Mouse (Mus musculus) megakaryocyte, embryonic 14.5 days (primary cell): ENCODE results near the gene Cep104.

Experiments used
- FLI1 ChIP-seq: IDR thresholded peaks from 2 replicates; pipeline ENCODE4 v1.6.1; 2012; ENCODE audit warnings: low read length, inconsistent platforms, mixed read lengths
- GATA1 ChIP-seq: IDR thresholded peaks from 3 replicates; pipeline ENCODE4 v1.6.1; 2012; ENCODE audit warnings: mixed read lengths, low read length, inconsistent platforms, borderline replicate concordance

GRCm38 (mm10) chr4:153955651-153956050 lies 19.3 kb upstream of the Cep104 start:
- no peak for TF ChIP-seq GATA1
- TF ChIP-seq FLI1, result no peak
